Mouse (Mus musculus): ENCODE data around the gene Gata2.

The Gata2 gene

DNA sequence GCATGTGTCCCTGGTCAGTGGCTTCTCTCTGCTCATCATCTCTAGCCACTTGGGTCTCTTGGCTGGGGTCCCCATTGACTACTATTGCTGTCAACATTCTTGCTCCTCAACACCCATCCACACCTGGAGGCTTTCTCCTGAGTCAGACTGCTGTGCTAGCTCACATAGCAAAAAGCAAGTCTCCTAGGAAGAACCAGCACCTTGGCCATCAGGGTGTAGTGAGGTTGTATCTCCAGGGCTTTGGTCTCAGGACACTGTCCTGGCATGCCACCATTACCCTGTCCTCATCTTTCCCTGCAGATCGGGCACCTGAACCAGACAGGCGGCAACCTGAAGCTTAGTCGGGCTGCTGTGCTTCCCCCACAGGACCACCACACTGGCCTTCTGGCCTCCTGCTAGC lies 14.6 kb downstream of the Gata2 start:
- DNase-seq (ENCODE audit: low spot score): no peak

DNA sequence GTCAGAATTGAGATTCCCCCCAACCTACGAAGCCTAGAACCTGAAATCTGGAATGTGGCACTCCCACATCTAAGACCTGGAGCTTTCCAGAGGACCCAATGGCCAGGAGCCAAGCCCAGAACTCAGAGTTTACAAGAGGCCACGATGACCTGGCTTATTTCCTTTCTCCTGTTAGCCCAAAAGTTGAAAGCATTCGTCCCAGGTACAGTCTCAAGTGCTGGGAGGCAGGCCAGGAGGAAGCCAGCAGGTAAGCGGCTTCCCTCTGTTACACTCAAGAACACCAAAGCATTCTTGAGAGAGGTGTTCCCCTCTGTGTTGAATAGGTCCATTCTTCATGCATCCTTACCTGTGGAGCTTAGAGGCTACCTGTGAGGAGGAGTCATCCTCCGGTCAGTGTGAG lies 15.8 kb downstream of the Gata2 start:
- no peak for DNase-seq (ENCODE audit: low spot score)

DNA sequence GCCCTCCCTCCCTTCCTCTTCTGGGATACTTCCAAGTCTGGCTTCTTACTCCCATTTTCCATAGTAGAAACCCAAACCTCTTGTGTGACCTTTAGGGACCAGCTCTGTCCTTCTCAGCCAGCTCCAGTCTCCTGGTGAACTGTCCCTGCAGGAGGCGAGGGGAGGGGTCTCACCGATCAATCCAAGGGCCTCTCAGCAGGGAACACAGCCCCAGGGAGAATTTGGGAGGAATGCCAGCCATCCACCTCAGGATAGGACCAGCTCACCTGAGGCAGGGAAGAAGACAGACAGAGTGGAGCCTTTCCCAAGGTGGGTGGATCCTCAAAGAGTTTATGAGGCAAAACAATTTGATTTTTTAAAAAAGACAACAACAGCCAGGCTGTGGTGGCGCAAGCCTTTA lies 16.5 kb downstream of the Gata2 start:
- DNase-seq (ENCODE audit: low spot score): no peak

DNA sequence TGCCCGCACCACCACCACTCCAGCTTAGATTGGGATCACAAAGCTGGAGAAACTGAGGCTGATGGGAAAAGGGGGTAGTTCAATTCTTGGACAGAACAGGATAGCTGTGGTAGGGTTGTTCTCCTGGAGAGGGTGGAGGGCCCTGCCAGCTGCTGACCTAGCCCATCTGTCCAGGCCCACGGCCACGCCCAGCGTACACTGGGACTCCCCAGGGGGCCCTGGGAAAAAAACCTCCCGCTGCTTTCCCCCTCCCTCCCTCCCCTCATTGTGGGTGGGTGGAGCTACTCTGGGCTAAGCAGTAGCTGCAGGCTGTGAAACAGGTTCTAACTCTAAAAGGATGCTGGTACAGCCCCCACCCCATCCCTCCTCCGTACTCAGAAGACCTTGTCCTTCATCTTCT lies 22.1 kb downstream of the Gata2 start:
- no peak for DNase-seq (ENCODE audit: low spot score)

DNA sequence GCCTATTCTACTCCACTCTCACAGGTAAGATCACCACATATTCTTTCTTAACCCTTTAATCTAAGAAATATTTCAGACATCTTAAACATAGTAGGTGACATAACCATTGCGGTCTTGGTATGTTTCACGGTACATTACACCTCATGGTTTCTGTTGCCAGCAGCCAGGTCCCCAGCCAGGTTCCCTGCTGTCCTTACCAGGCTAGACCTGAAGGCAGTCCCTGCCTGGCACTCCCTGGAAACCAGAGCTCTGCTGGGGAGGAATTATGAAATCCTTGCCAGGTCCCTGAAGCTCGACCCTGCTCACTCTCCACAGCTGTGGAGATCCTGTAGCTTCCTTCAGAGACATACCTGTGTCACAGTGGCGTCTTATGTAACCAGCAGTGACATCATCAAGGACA lies 22.5 kb downstream of the Gata2 start:
- DNase-seq (ENCODE audit: low spot score): no peak

DNA sequence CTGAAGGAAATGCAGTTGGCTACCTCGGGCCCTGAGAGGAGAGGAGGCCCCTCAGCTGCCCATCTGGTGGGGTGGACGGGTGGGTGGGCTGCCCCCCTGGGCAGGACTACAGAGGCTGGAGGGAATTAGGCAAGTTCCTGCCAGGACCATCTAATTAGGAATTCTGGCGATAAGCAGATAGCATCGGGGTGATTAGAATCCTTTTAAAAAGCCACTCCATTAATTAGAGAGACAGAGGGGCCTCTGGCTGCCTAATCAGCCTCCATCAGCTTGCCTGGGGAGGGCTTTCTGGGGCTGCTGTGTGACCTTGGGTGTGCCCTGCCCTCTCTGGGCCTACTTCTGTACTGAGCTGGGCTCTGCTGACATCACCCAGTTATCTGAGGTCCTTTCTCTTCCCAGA lies 25.4 kb downstream of the Gata2 start:
- no peak for DNase-seq (ENCODE audit: low spot score)

DNA sequence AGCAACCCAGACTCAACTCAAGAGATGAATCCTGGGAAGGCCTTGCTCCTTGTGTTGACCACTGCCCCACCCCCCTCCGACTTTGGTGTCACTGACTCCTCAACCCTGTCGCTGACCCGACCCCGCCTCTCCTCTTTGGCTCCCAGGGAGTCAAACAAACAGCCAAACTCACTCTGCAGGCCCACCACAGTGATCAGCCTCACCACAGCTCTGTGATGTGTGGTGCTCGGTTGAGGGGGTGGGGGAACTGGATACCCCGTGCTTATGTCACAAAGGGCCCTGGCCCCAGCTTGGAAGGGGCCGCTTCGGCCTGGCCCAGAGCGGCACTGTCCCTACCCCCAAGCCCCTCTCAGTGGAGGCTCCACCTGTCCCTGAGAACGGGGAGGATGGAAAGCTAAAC lies 28.3 kb downstream of the Gata2 start, which contains the start of gene Dnajb8:
Dnajb8 (plus strand) TSS at position 301 of the 400 bp plus-strand sequence.
- no peak for DNase-seq (ENCODE audit: low spot score)

DNA sequence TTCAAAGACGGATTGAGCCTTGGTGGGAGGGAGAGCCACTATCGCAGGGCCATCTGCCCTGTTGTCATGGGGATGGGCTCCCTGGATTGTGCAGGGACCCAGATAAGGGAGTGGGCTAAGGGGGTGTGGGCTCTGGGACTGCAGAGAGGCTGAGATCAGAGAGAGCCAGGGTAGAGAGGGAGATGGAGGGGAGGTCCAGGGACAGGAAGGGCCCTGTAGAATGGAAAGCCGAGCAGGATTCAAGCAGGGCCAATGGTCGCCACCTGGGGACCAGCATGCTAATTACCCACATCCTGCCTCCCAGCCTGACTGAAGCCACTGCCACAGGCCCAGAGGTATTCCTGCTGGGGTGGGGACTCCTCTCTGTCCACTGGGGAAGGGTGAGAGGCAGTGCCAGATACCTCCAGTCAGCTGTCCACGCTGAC lies 32.9 kb downstream of the Gata2 start:
- DNase-seq (ENCODE audit: low spot score): no peak

DNA sequence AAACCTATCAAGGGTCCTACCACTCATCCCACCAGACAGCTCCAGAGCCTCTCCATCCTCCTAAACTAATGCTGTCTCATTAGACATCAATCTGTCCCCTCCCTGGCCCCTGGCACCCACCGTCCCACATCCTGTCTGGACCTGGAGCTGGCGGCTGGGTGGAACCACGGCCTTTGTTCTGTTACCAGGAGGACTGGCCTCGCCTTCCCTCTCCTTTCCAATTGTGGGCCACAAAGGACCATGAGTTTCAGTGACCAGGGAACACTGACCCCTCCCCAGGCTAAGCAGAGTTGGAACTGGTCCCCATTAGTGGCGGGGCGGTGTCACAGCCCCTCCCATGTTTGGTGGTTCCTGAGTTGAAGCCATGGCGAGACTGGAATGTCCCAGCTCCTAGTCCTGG lies 33.8 kb downstream of the Gata2 start:
- DNase-seq (ENCODE audit: low spot score): no peak

DNA sequence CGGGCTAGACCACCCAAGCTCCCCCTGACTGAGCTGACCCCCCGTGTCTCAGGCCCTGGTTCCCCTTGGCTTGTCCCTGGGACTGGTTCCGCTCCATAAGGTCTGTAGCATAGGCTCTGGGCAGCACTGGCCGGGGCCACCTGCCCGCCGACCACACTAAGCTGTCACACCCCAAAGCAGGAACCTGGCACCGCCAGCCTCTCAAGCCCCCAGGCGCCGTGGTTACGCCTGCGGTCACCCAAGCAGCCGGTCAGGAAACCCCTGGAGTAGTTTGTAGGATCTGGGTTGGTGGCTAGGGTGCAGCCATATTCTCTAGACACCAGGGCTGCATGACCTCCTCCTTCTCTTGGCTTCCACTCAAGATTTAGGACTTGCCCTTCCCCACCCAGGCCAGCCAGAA lies 35.5 kb downstream of the Gata2 start:
- no peak for DNase-seq (ENCODE audit: low spot score)

DNA sequence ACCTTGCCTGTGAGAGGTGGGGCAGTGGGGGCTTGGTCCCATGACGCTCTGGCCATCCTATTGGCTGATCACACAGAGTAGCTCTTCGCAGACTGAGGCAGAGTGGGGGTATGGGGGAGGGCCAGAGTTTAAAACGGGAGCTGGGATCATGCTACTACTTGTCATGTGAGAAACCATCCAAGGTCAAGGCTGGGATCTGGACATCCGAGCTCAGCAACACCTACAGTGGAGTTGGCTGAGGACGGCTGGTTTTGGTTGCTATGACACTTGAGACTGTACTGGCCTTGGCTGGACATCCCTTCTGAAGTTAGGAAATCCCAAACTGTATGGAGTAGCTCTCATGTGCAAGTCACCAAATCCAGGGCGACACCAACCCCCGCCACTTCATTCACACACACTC lies 38.1 kb downstream of the Gata2 start:
- DNase-seq (ENCODE audit: low spot score): no peak

DNA sequence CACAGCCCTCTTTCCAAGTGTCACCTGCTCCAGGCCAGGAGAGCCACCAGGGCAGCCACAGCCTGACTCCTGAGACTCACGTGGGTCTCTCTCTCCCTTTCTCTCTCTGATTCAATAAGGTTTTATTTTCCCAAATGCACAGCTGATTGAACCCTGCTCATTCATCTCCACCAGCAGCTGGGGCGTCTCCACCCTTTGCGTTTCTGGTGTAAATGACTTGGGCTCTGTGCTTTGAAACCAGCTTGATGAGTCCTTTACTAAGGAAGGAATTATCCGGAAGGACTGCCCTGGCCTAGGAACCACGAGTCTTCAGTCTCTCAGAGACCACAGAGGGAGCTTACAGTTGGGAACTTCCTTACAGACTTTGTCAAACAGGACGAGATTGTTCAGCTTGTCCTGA lies 38.5 kb downstream of the Gata2 start:
- DNase-seq (ENCODE audit: low spot score): no peak

DNA sequence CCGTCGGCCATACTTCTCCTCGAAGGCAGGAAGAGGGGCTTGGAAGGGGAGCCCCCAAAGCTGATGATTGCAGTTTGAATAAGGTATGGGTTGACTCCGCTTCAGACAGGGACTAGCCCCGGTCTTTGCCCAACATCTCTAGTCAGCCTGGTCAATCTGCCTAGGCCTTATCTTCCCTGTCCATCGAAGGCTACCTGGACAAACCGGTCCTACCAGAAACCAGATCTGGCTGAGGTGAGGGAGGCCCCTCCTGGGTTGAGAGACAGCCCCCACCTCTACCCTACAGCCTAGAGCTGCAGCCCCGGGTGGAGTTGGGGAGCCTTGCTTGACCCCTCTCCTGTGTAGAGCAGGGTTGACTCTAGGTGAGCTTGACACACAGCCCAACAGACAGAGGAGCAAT lies 40.3 kb downstream of the Gata2 start:
- DNase-seq (ENCODE audit: low spot score): no peak

DNA sequence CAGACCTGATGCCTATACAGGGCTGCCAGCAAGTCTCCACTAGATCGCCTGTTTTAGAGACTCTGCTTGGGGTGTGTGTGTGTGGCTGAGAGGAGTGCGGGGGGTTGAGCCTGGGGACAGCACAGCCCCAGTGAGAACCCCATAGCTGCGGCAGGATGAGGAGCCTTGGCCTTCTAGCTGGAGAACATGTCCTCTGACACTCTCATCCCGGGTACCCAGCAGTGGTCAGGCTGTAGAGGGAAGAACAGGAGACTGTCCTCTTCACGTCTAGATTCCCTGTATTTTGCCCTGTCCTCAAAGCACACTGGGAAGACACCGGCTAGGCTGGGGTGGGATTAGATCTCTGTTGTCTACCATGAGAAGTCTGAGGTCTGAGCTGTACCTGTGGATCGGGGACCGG lies 41.8 kb downstream of the Gata2 start:
- DNase-seq (ENCODE audit: low spot score): no peak

DNA sequence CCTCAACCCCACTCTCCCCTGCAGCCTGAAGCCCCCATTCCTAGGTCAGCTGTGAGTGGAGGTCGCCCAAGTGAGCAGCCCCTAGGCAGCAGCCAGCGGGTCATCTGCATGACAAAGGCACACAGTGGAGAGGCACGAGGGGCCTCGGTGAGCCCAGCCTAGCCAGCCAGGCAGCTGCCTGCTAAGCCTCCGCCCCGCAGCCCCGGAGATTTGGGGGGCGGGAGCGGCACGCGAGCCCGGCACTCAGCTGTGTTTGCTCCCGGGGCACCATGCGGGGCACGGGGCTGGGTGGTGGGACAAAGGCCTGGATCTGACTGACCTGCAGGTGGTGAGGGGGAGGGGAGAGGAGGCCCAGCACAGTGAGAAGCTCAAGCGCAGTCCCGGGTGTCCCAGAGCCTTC lies 42.3 kb downstream of the Gata2 start:
- DNase-seq (ENCODE audit: low spot score): no peak

DNA sequence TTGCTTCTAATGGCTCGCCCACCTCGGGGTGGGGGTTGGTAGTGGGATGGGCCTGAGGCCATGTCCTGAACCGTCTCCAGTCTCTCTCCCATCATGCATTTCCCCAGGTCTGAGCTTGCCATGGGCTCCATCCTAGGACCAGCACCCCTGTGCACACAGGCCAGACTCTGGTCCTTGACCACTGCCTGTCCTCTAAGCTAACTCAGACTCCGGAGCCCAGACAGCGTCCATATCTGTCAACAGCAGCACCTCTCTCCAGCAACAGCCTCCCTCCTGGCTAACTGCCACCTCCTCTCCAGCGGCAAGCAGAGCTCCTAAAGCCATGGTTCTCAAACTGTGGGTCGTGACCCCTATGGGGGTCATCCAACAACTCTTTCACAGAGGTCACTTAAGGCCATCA lies 42.8 kb downstream of the Gata2 start:
- no peak for DNase-seq (ENCODE audit: low spot score)

DNA sequence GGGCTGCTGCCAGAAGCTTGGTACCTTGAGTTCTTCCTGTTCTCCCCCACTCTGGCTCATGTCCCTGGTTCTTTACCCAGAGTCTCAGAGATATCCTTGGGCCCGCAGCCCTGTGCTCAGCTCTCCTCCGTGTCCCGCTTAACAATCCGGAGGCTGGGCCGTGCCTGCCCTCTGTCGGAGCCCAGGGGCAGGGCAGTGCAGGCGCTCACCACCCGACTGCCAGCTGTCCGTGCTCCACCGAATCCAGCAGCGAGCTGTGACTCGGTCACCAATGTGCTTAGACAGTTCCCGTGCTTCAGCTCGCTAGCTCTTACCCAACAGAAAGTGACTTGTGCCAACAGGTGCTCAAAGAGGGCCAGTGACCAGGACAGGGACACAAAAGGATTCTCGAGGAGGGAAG lies 48.9 kb downstream of the Gata2 start:
- DNase-seq (ENCODE audit: low spot score): no peak

DNA sequence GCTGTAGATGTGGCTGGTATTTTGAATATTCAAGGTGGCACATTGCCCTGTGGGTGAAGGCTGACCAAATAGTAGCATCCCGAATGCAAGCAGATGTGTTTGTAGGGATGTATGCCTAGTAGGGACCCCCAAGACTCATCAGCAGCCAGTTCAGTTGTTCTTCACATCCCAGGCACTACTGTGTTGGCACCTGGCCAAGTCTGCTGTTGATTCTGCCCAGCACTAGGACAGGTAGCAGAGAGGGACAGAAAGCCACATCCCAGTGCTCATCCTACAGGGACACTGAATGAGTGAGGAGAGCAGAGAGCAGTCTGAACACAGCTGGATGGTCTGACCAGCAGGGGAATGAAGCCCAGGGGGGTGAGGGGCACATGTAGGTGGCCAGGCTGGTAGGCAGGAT lies 55.5 kb downstream of the Gata2 start:
- DNase-seq (ENCODE audit: low spot score): no peak

DNA sequence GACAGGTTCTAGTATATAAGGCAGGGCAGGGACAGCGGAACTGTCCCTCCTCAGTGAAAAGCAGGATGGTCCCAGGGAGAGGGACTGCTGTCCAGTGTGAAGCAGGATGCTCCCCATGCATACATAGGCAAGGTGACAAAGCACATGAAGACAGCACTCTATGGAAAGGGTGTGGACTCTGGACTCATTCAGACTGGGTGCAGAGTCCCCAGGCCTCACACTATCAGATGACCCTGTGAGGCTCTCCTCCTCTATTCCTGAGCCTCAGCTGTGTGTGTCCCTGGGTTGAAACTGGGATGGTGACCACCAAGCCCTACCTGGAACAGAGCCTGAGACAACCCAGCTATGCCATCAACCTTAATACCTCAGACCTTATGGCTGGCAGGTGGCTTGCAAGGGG lies 57.7 kb downstream of the Gata2 start:
- no peak for DNase-seq (ENCODE audit: low spot score)

DNA sequence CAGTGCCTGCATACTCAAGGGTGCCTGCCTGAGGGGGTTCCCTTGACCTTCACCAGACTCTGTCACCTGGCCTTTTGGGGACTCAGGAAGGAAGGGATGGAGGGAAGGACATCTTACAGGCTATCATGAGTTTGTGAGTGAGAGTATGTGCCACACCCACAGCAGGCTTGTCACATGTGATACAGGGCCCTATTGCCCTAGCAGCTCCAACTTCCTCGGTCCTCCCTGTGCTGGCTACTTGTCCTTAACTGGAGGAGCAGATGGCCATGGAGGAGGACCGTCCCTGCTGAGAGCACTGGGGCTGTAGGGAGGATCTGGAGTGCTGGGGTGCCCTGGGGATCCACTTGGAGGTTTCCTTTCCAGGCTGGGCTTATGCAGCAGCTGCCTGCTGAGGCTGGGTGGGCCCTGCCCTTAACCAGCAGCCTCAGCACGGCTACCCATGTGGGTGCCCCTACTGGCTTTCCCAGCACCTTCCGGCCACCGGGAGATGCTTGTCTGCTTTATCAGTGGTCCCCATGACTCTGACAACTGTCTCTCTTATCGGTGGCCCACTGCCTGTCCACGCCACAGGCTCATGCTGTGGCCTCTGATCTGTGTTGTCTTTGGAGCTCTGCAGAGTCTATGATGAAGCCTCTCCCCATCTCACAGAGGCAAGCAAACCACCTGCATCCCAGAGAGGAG lies 58.2 kb downstream of the Gata2 start:
- no peak for DNase-seq (ENCODE audit: low spot score)

DNA sequence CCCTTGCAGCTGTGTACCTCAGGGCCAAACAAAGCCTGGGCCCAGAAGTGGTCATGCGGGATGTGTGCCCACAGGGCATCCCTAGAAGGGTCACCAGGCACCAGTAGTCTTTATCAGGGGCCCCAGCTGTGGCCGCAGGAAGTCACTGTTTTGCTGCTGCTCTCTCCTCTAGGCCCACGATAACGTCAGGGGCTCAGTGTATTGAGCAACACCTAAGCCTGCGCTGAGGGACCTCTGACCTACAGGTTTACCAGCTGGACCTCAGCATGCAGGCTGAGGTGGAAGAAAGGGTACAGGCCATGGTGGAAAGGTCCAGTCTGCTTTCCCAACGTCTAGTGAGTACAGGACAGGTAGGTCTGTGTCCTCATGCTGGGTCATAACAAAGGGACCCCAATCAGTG lies 60.4 kb downstream of the Gata2 start:
- DNase-seq (ENCODE audit: low spot score): no peak

DNA sequence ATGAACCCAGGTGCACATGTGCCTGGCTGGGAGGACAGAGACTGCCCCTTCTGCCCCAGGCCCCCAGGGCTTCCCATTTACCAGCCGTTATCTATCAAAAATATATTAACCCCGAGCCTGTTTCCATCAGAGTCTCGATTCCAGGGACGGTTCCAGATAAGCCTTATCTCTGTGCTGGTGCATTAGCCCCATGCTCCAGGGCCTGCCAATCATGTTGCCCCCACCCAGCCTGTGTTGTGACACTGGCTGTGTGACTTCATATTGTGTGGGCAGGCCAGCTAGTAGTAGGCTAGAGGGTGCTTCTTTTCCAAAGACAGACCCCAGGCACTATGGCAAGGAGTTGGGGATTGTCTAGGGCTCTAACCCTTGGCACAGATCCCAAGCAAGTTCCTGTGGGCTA lies 61.7 kb downstream of the Gata2 start:
- DNase-seq (ENCODE audit: low spot score): no peak

Data from ovary, postnatal 10 days (tissue).